Mouse (Mus musculus): ENCODE data around the gene Nrxn3. TPM values are rescaled to one million over a fixed set of nuclear protein-coding genes. Genes with fewer than 3 reads are reported as not detected.

The Nrxn3 gene
- polyA plus RNA-seq, 1 experiment from 2014 or later = 94.3 TPM

- no peak for ATAC-seq (replicated peaks)
- no peak overlapping the region for H3K27ac ChIP-seq
- 86% methylated on average over 2 of the region's 2 CpGs for WGBS
Observed at GRCm38 (mm10) chr12:90010280-90010679, 1287.6 kb downstream of the Nrxn3 start.

GRCm38 (mm10) chr12:90013958-90014357 is 1291.3 kb downstream of the Nrxn3 start:
- 24% methylated on average over 2 of the region's 2 CpGs for WGBS

More at GRCm38 (mm10) chr12:90010280-90010679, 1287.6 kb downstream of the Nrxn3 start:
- Histone ChIP-seq H3K9ac (no peak overlapping the region), H3K27me3 (replicated peaks) (no peaks in the 10 kb centered on the region), H3K4me3 (no peak overlapping the region), H3K36me3 (replicated peaks) (no peaks in the 10 kb centered on the region), H3K9me3 (no peaks in the 10 kb centered on the region), H3K4me1 (no peaks in the 10 kb centered on the region), H3K4me2 (no peak overlapping the region)

DNA sequence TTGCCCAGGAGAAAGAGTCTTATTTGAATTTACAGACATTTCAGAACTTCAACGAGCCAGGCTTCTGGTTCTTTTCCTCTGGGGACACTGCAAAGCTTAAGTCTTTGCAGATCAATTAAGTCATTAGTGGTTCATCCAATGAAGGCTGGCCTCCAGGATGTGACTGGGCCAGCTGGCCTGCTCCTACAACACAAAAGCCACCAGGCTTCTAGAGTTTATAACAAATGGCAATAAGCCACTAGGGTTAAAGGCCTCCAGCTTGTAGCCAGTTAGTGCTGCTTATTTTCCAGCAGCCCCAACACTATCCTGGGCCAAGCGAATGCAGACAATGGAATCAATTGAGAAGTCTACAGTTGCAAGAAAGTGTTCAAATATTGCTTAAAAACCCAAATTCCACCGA is 1304.3 kb downstream of the Nrxn3 start:
- no peaks in the 10 kb centered on the region for H3K27me3 ChIP-seq (replicated peaks)
- ATAC-seq (replicated peaks) = no peak
- no peak overlapping the region for H3K27ac ChIP-seq
- no peak overlapping the region for H3K4me2 ChIP-seq
- no peaks in the 10 kb centered on the region for H3K36me3 ChIP-seq (replicated peaks)
- H3K4me1 ChIP-seq = no peaks in the 10 kb centered on the region
- 40% methylated on average over 3 of the region's 3 CpGs for WGBS
- H3K9me3 ChIP-seq = no peaks in the 10 kb centered on the region
- H3K9ac ChIP-seq = no peak overlapping the region
- H3K4me3 ChIP-seq = no peak overlapping the region

More at GRCm38 (mm10) chr12:90013958-90014357, 1291.3 kb downstream of the Nrxn3 start:
- Histone ChIP-seq H3K9me3 (no peaks in the 10 kb centered on the region), H3K27me3 (replicated peaks) (no peaks in the 10 kb centered on the region), H3K27ac (no peak overlapping the region), H3K36me3 (replicated peaks) (no peaks in the 10 kb centered on the region), H3K9ac (no peak overlapping the region), H3K4me2 (no peak overlapping the region), H3K4me1 (no peaks in the 10 kb centered on the region), H3K4me3 (no peak overlapping the region)
- no peak for ATAC-seq (replicated peaks)

DNA sequence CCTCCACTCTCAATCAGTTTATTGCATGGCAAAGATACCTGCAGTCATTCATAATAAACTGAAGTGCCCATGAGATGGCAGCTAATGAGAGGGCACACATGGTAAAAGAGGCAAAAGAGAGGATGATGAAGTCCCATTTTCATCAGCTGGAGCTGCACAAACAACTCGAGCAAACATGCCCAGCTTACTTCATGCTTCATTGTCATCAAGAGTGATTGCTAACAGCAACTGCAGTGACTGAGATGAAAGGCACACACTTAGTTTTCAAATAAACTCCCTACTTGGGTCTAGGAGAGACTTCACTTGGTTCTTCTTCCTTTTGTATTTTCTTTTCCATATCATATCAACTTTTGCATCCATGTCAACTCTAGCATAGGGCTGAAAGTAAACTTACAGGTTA is 1318.4 kb downstream of the Nrxn3 start:
- WGBS = 70% methylated on average over 1 of the region's 1 CpGs
- Histone ChIP-seq H3K4me1 (no peaks in the 10 kb centered on the region), H3K4me2 (no peak overlapping the region), H3K27ac (no peak overlapping the region), H3K9me3 (no peaks in the 10 kb centered on the region), H3K27me3 (replicated peaks) (no peaks in the 10 kb centered on the region), H3K36me3 (replicated peaks) (no peaks in the 10 kb centered on the region), H3K4me3 (no peak overlapping the region), H3K9ac (no peak overlapping the region)
- ATAC-seq (replicated peaks) = no peak

DNA sequence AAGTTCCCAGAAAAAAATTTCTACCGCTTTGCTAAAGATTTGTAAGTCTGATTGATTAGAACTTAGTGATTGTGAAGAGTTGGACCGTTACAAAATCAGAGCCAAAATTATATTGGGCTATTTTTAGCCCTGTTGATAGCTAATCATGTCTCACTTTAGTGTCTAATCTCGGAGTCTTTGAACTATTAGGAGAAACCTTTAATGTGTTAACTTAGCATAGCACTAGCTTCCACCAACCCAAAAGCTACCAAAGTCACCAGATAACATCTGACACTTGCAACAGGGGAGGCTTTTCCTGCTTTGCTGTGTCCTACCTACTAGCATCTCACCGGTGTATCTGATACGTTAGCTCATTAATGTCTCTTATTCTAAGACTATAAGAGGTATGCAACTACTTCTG is 1333.6 kb downstream of the Nrxn3 start:
- H3K27me3 ChIP-seq (replicated peaks) = no peaks in the 10 kb centered on the region
- no peaks in the 10 kb centered on the region for H3K36me3 ChIP-seq (replicated peaks)
- no peaks in the 10 kb centered on the region for H3K4me1 ChIP-seq
- H3K9ac ChIP-seq = no peak overlapping the region
- H3K4me3 ChIP-seq = no peak overlapping the region
- no peak for ATAC-seq (replicated peaks)
- WGBS = 91% methylated on average over 5 of the region's 5 CpGs
- H3K27ac ChIP-seq = no peak overlapping the region
- H3K9me3 ChIP-seq = no peaks in the 10 kb centered on the region
- H3K4me2 ChIP-seq = no peak overlapping the region

DNA sequence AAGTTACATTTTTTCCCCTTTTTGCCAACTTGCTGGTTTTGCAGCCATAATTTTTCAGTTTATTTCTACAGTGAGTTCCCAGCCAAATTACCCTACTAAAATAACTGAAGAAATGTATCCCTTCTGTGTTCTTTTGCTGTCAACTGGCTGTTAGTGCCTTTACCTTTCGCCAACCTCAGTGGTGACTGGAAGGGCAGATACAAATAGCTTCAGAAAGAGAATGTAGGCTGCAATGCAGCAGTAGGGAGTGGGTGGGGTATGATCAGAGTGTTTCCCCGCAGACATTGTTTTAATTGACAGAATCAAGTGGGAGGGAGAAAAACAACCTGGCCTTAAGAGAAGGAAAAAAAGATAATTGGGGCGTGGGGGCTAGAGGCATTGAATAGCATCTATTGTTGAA is 1337.1 kb downstream of the Nrxn3 start:
- H3K4me3 ChIP-seq = no peak overlapping the region
- no peak overlapping the region for H3K4me2 ChIP-seq
- no peak overlapping the region for H3K9ac ChIP-seq
- H3K27ac ChIP-seq = no peak overlapping the region
- no peaks in the 10 kb centered on the region for H3K9me3 ChIP-seq
- ATAC-seq (replicated peaks) = no peak
- 85% methylated on average over 3 of the region's 3 CpGs for WGBS
- H3K27me3 ChIP-seq (replicated peaks) = no peaks in the 10 kb centered on the region
- H3K36me3 ChIP-seq (replicated peaks) = no peaks in the 10 kb centered on the region
- peaks cover 3% of the 10 kb centered on the region; the same call in 1 of the 2 replicates for H3K4me1 ChIP-seq

DNA sequence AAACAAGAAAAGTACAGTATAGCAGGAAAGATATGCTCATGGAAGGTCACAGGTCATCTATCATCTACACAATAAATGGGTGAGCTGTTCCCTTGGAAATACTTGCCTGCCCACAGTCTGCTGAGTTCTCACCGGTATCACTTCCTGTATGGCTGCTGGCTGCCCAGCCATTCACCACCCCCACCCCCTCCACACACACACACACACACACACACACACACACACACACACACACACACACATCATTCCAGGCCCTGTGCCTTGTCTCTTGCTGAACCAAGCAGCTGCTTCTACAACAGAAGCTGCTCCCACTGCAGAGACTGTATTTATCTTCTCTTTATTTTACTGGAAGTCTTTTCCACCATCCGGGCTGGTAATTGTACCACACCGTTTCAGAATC is 1338.6 kb downstream of the Nrxn3 start:
- H3K4me3 ChIP-seq = no peak overlapping the region
- 55% methylated on average over 3 of the region's 3 CpGs for WGBS
- H3K36me3 ChIP-seq (replicated peaks) = no peaks in the 10 kb centered on the region
- H3K27ac ChIP-seq = no peak overlapping the region
- no peak for ATAC-seq (replicated peaks)
- H3K27me3 ChIP-seq (replicated peaks) = no peaks in the 10 kb centered on the region
- no peak overlapping the region for H3K4me2 ChIP-seq
- no peak overlapping the region for H3K9ac ChIP-seq
- no peaks in the 10 kb centered on the region for H3K9me3 ChIP-seq
- peaks cover 3% of the 10 kb centered on the region; the same call in 1 of the 2 replicates for H3K4me1 ChIP-seq

DNA sequence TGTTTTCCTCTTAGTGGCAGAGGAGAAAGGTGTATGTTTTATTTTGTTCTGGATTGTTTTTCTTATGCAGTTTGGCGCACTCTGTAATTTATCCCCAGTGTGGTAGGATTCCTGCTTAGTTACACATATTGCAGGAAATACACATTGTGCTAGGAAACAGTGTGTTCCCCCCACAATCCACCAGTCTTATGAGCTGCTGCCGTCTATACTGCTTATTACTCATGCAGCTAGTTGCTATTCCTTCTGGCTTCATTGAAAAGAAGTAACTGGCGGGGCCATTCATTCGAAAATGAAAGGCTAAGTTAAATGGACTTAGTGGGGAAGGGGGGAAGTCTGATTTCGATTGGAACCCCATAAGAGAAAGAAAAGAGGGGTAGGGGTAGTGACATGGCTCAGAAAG is 1339.5 kb downstream of the Nrxn3 start:
- WGBS = 35% methylated on average over 5 of the region's 5 CpGs
- Histone ChIP-seq H3K9me3 (no peaks in the 10 kb centered on the region), H3K4me1 (peaks cover 3% of the 10 kb centered on the region; the same call in 1 of the 2 replicates), H3K9ac (no peak overlapping the region), H3K27me3 (replicated peaks) (no peaks in the 10 kb centered on the region), H3K27ac (no peak overlapping the region), H3K4me3 (no peak overlapping the region), H3K36me3 (replicated peaks) (no peaks in the 10 kb centered on the region), H3K4me2 (no peak overlapping the region)
- ATAC-seq (replicated peaks) = no peak

DNA sequence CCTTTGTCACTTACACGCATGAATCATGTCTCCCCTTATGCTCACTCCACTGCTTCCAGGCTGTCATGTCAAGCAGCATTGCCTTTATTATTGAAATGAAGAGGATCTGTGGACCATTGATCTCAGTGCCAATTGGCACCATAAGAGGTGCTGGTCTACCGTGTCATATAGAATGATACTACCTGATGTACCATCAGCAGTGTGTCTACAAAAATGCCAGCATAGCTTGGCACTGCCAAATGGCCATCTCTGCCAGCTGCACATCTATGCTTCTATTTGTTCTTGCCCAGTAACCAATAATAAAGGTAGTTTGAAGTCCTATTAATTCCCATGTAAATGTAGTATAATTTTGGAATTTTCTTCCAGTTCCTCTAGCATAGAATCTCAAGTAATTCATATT is 1340.8 kb downstream of the Nrxn3 start:
- Histone ChIP-seq H3K36me3 (replicated peaks) (no peaks in the 10 kb centered on the region), H3K9me3 (no peaks in the 10 kb centered on the region), H3K27ac (no peak overlapping the region), H3K4me1 (peaks cover 3% of the 10 kb centered on the region; the same call in 1 of the 2 replicates), H3K9ac (no peak overlapping the region), H3K27me3 (replicated peaks) (no peaks in the 10 kb centered on the region), H3K4me2 (no peak overlapping the region), H3K4me3 (no peak overlapping the region)
- 62% methylated on average over 2 of the region's 2 CpGs for WGBS
- ATAC-seq (replicated peaks) = no peak

- Histone ChIP-seq H3K9me3 (no peaks in the 10 kb centered on the region), H3K9ac (no peak overlapping the region), H3K27ac (no peak overlapping the region), H3K4me1 (no peaks in the 10 kb centered on the region), H3K4me3 (no peak overlapping the region), H3K27me3 (replicated peaks) (no peaks in the 10 kb centered on the region), H3K36me3 (replicated peaks) (no peaks in the 10 kb centered on the region), H3K4me2 (no peak overlapping the region)
- ATAC-seq (replicated peaks) = no peak
Observed at GRCm38 (mm10) chr12:90085862-90086261, 1363.2 kb downstream of the Nrxn3 start.

GRCm38 (mm10) chr12:90095754-90096153 is 1373.1 kb downstream of the Nrxn3 start:
- H3K4me1 ChIP-seq = no peaks in the 10 kb centered on the region
- ATAC-seq (replicated peaks) = no peak
- 79% methylated on average over 1 of the region's 1 CpGs for WGBS
- no peaks in the 10 kb centered on the region for H3K36me3 ChIP-seq (replicated peaks)
- no peak overlapping the region for H3K4me3 ChIP-seq
- H3K4me2 ChIP-seq = no peak overlapping the region
- H3K9me3 ChIP-seq = no peaks in the 10 kb centered on the region
- no peak overlapping the region for H3K27ac ChIP-seq
- H3K9ac ChIP-seq = no peak overlapping the region
- no peaks in the 10 kb centered on the region for H3K27me3 ChIP-seq (replicated peaks)

GRCm38 (mm10) chr12:90113351-90113791 is 1390.7 kb downstream of the Nrxn3 start:
- H3K4me2 ChIP-seq = no peak overlapping the region
- peak; percentile 74 for ATAC-seq (replicated peaks)
- H3K36me3 ChIP-seq (replicated peaks) = no peaks in the 10 kb centered on the region
- H3K4me3 ChIP-seq = no peak overlapping the region
- H3K4me1 ChIP-seq = no peaks in the 10 kb centered on the region
- H3K9me3 ChIP-seq = no peaks in the 10 kb centered on the region
- no peak overlapping the region for H3K27ac ChIP-seq
- H3K9ac ChIP-seq = no peak overlapping the region
- H3K27me3 ChIP-seq (replicated peaks) = no peaks in the 10 kb centered on the region

- no peaks in the 10 kb centered on the region for H3K36me3 ChIP-seq (replicated peaks)
- H3K4me2 ChIP-seq = no peak overlapping the region
- peak overlapping the region; percentile 65 for H3K27ac ChIP-seq
- 27% methylated on average over 5 of the region's 5 CpGs for WGBS
- 0 out of 2 replicates have a peak, but pooled peaks cover 3% of the 10 kb centered on the region for H3K27me3 ChIP-seq (replicated peaks)
- H3K9ac ChIP-seq = no peak overlapping the region
- no peak overlapping the region for H3K4me3 ChIP-seq
- no peaks in the 10 kb centered on the region for H3K9me3 ChIP-seq
- H3K4me1 ChIP-seq = peaks cover 12% of the 10 kb centered on the region
- ATAC-seq (replicated peaks) = peak; percentile 90
Observed at GRCm38 (mm10) chr12:90131927-90132869, 1409.5 kb downstream of the Nrxn3 start.

All from midbrain, embryonic 15.5 days (tissue).